Mouse (Mus musculus) left cerebral cortex, adult 18-20 months (tissue): ENCODE measurements around the gene Usp54. TPM values are rescaled to one million over a fixed set of nuclear protein-coding genes. Genes with fewer than 3 reads are reported as not detected.
"Not testable (repeated sequence)": the region's sequence is repeated elsewhere in the genome, so short reads cannot be mapped to it uniquely, and the experiment has no call there.

Experiments used
- DNase-seq, 2 experiments: peaks; one replicate each; pipeline ENCODE4 v3.0.0; 2021 to 2022; ENCODE audit warnings: low spot score in 2 of 2, mixed read lengths in 1 of 2
- total RNA-seq, 2 experiments: library from RNA; stranded (reverse); gene quantifications; 2 replicates each; pipeline ENCODE4 v1.2.3; 2021

The Usp54 gene
- total RNA-seq, 2 experiments from 2014 or later: 39.4 to 44.2 TPM

GRCm38 (mm10) chr14:20612820-20613219 lies 28.0 kb downstream of the Usp54 start:
- no peak for DNase-seq

- DNase-seq: no peak
Observed at GRCm38 (mm10) chr14:20610146-20610545, 30.7 kb downstream of the Usp54 start.

- no peak for DNase-seq
Observed at GRCm38 (mm10) chr14:20609519-20609918, 31.3 kb downstream of the Usp54 start.

- DNase-seq: peak in 1 of 2 experiments; percentile 15
Observed at GRCm38 (mm10) chr14:20607396-20608126, 33.3 kb downstream of the Usp54 start.

GRCm38 (mm10) chr14:20601287-20601686 lies 39.6 kb downstream of the Usp54 start:
- no peak for DNase-seq

GRCm38 (mm10) chr14:20600203-20600602 lies 40.7 kb downstream of the Usp54 start:
- DNase-seq: no peak

- no peak for DNase-seq
Observed at GRCm38 (mm10) chr14:20599542-20599941, 41.3 kb downstream of the Usp54 start.

GRCm38 (mm10) chr14:20595781-20596180 lies 45.1 kb downstream of the Usp54 start:
- peak; percentile 58 to 64 for DNase-seq

GRCm38 (mm10) chr14:20587458-20587857 lies 53.4 kb downstream of the Usp54 start:
- DNase-seq: no peak

GRCm38 (mm10) chr14:20578822-20579407 lies 61.9 kb downstream of the Usp54 start:
- no peak for DNase-seq

GRCm38 (mm10) chr14:20576179-20576578 lies 64.7 kb downstream of the Usp54 start:
- peak; percentile 81 to 83 for DNase-seq

- DNase-seq: not testable (repeated sequence)
Observed at GRCm38 (mm10) chr14:20573196-20573595, 67.7 kb downstream of the Usp54 start.

- DNase-seq: no peak
Observed at GRCm38 (mm10) chr14:20565256-20566021, 75.4 kb downstream of the Usp54 start.

- no peak for DNase-seq
Observed at GRCm38 (mm10) chr14:20564692-20565091, 76.2 kb downstream of the Usp54 start.

- DNase-seq: no peak
Observed at GRCm38 (mm10) chr14:20561897-20562296, 79.0 kb downstream of the Usp54 start.

GRCm38 (mm10) chr14:20550136-20550535 lies 90.7 kb downstream of the Usp54 start:
- no peak for DNase-seq

- DNase-seq: peak; percentile 70 to 79
Observed at GRCm38 (mm10) chr14:20546415-20546814, 94.4 kb downstream of the Usp54 start, which contains the start of gene Ppp3cb. Ppp3cb (minus strand) TSS chr14:20546573.

- DNase-seq: peak; percentile 76 to 85
Observed at GRCm38 (mm10) chr14:20545529-20546331, 95.1 kb downstream of the Usp54 start.

- no peak for DNase-seq
Observed at GRCm38 (mm10) chr14:20544467-20545411, 96.1 kb downstream of the Usp54 start.

GRCm38 (mm10) chr14:20529643-20530042 lies 111.2 kb downstream of the Usp54 start:
- DNase-seq: no peak
